Mouse (Mus musculus) bone marrow macrophage, adult 2 months (primary cell): ENCODE measurements around the gene Srsf3.

Experiments
- CTCF ChIP-seq: IDR thresholded peaks from 2 replicates; pipeline ENCODE4 v1.5.1; 2012; ENCODE audit warnings: low read depth, mild to moderate bottlenecking, low read length, moderate library complexity
- POLR2A ChIP-seq: IDR thresholded peaks from 2 replicates; pipeline ENCODE4 v1.6.1; 2012; ENCODE audit warnings: mild to moderate bottlenecking, low read depth, low read length, borderline replicate concordance

DNA sequence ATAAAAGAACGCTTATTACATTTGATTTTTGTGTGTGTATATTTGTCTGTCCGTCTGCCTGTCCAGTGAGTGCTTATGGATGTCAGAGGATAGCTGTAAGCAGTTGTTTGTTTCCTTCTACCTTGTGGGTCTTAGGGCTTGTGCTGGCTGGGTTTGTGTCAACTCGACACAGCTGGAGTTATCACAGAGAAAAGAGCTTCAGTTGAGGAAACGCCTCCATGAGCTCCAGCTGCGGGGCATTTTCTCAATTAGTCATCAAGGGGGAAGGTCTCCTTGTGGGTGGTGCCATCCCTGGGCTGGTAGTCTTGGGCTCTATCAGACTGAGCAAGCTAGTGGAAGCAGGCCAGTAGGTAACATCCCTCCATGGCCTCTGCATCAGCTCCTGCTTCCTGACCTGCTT is 35.4 kb downstream of the Srsf3 start:
- TF ChIP-seq CTCF (no peak), POLR2A (no peak)
